Mouse (Mus musculus): ENCODE data around the gene Disp1. TPM values are rescaled to one million over a fixed set of nuclear protein-coding genes. Genes with fewer than 3 reads are reported as not detected.
A peak's percentile ranks its signal among the peaks of the same experiment; 100 is the strongest.

The Disp1 gene
- 10.8 and 11.4 TPM in 2 replicates for polyA plus RNA-seq (2016; fragmentation: Nextera tagmentation; extraction: Ambion mirVana)

DNA sequence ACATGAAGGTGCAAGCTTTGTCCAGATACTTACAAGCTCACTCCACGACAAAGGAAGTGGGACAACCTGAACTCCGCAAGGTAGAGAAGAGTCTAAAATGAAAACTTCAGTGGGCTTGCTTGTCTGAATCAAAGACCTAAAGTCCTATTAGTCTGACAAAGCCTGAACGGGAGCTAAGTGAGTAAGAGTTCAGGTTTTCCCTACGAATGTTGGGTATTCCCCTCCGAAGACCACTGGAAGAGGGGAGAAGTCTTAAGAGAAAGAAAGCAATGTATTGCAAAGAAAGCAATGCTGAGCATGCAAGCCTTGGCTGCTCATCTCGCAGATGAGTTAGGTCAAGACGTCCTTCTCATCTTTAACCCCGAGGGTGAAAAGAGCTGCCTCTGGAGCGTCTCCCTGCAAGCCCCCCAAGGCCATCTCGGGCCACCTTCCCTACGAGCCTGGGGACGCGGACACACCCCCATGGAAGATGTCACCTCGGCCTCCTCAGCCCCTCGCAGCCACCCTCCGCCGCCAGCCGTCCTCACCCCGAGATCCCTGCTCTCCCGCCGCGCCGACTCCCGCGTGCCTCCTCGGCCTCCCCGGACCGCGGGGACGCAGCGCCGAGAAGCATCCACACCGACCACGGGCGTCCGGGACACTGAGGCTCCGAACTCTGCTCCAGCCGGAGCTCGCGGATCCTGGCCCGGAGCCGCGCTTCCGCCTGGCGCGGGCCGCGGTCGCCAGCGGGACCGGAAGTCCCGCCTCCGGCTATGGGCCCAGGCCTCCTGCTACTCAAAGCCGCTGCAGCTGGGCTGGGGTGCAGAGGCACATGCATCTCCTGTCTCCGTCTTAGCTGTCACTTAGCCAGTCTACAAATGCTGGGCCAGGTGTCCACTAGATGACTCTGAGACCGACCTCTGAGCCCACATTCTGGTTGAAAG, at the start of gene Disp1:
Gene Disp1, minus strand, starts transcription at position 727 of the 923 bp plus-strand sequence.
- Histone ChIP-seq H3K27me3 (ENCODE audit: insufficient read depth, poor library complexity, severe bottlenecking) (no peaks in the 10 kb centered on the region), H3K4me1 (peaks cover 23% of the 10 kb centered on the region), H3K4me3 (peak within 1 kb of the TSS; percentile 95), H3K27ac (peak within 1 kb of the TSS; percentile 97), H3K9me3 (no peaks in the 10 kb centered on the region), H3K36me3 (0 out of 2 replicates have a peak, but pooled peaks cover 2% of the 10 kb centered on the region)
- DNase-seq (ENCODE audit: low spot score), result peak; percentile 89
- WGBS, result 4% methylated on average over 56 of the region's 56 CpGs

GRCm38 (mm10) chr1:183267666-183268065, 46.3 kb upstream of the Disp1 start:
- no peak for DNase-seq (ENCODE audit: low spot score)
- no peaks in the 10 kb centered on the region for H3K9me3 ChIP-seq
- no peaks in the 10 kb centered on the region for H3K27me3 ChIP-seq (ENCODE audit: insufficient read depth, poor library complexity, severe bottlenecking)
- no peaks in the 10 kb centered on the region for H3K36me3 ChIP-seq
- no peak overlapping the region for H3K27ac ChIP-seq
- peaks cover 16% of the 10 kb centered on the region for H3K4me1 ChIP-seq
- no peak overlapping the region for H3K4me3 ChIP-seq
- WGBS, result 71% methylated on average over 6 of the region's 6 CpGs

GRCm38 (mm10) chr1:183265921-183266467, 44.7 kb upstream of the Disp1 start:
- H3K27ac ChIP-seq, result peak overlapping the region; percentile 53
- WGBS, result 45% methylated on average over 14 of the region's 14 CpGs
- no peaks in the 10 kb centered on the region for H3K27me3 ChIP-seq (ENCODE audit: insufficient read depth, poor library complexity, severe bottlenecking)
- peak; percentile 81 for DNase-seq (ENCODE audit: low spot score)
- H3K4me1 ChIP-seq, result peaks cover 16% of the 10 kb centered on the region
- H3K9me3 ChIP-seq, result no peaks in the 10 kb centered on the region
- H3K4me3 ChIP-seq, result 0 out of 2 replicates have a peak overlapping the region, but pooled peaks have one; percentile 0
- H3K36me3 ChIP-seq, result no peaks in the 10 kb centered on the region

GRCm38 (mm10) chr1:183264145-183265008, 43.1 kb upstream of the Disp1 start:
- Histone ChIP-seq H3K4me3 (no peak overlapping the region), H3K4me1 (peaks cover 16% of the 10 kb centered on the region), H3K9me3 (no peaks in the 10 kb centered on the region), H3K36me3 (no peaks in the 10 kb centered on the region), H3K27ac (no peak overlapping the region), H3K27me3 (ENCODE audit: insufficient read depth, poor library complexity, severe bottlenecking) (no peaks in the 10 kb centered on the region)
- 60% methylated on average over 13 of the region's 13 CpGs for WGBS
- DNase-seq (ENCODE audit: low spot score), result no peak

GRCm38 (mm10) chr1:183252574-183252973, 31.3 kb upstream of the Disp1 start:
- Histone ChIP-seq H3K9me3 (no peaks in the 10 kb centered on the region), H3K4me3 (no peak overlapping the region), H3K27me3 (ENCODE audit: insufficient read depth, poor library complexity, severe bottlenecking) (no peaks in the 10 kb centered on the region), H3K36me3 (no peaks in the 10 kb centered on the region), H3K27ac (no peak overlapping the region), H3K4me1 (no peaks in the 10 kb centered on the region)
- 63% methylated on average over 10 of the region's 10 CpGs for WGBS
- no peak for DNase-seq (ENCODE audit: low spot score)

GRCm38 (mm10) chr1:183251818-183252217, 30.5 kb upstream of the Disp1 start:
- H3K27me3 ChIP-seq (ENCODE audit: insufficient read depth, poor library complexity, severe bottlenecking), result no peaks in the 10 kb centered on the region
- no peak for DNase-seq (ENCODE audit: low spot score)
- H3K9me3 ChIP-seq, result no peaks in the 10 kb centered on the region
- H3K4me1 ChIP-seq, result no peaks in the 10 kb centered on the region
- H3K36me3 ChIP-seq, result no peaks in the 10 kb centered on the region
- H3K27ac ChIP-seq, result no peak overlapping the region
- WGBS, result 62% methylated on average over 2 of the region's 2 CpGs
- H3K4me3 ChIP-seq, result no peak overlapping the region

GRCm38 (mm10) chr1:183250612-183251011, 29.3 kb upstream of the Disp1 start:
- H3K4me3 ChIP-seq, result no peak overlapping the region
- H3K9me3 ChIP-seq, result no peaks in the 10 kb centered on the region
- WGBS, result 70% methylated on average over 4 of the region's 4 CpGs
- no peaks in the 10 kb centered on the region for H3K27me3 ChIP-seq (ENCODE audit: insufficient read depth, poor library complexity, severe bottlenecking)
- DNase-seq (ENCODE audit: low spot score), result no peak
- H3K36me3 ChIP-seq, result no peaks in the 10 kb centered on the region
- H3K4me1 ChIP-seq, result no peaks in the 10 kb centered on the region
- no peak overlapping the region for H3K27ac ChIP-seq

- Histone ChIP-seq H3K27me3 (ENCODE audit: insufficient read depth, poor library complexity, severe bottlenecking) (no peaks in the 10 kb centered on the region), H3K27ac (no peak overlapping the region), H3K4me3 (no peak overlapping the region), H3K9me3 (no peaks in the 10 kb centered on the region), H3K36me3 (no peaks in the 10 kb centered on the region), H3K4me1 (no peaks in the 10 kb centered on the region)
- 12% methylated on average over 1 of the region's 1 CpGs for WGBS
- DNase-seq (ENCODE audit: low spot score), result no peak
Measured at GRCm38 (mm10) chr1:183248144-183248543, 26.8 kb upstream of the Disp1 start.

GRCm38 (mm10) chr1:183243293-183243692, 22.0 kb upstream of the Disp1 start:
- no peak overlapping the region for H3K4me3 ChIP-seq
- 0 out of 2 replicates have a peak, but pooled peaks cover 3% of the 10 kb centered on the region for H3K27me3 ChIP-seq (ENCODE audit: insufficient read depth, poor library complexity, severe bottlenecking)
- no peaks in the 10 kb centered on the region for H3K4me1 ChIP-seq
- no peak overlapping the region for H3K27ac ChIP-seq
- no peaks in the 10 kb centered on the region for H3K36me3 ChIP-seq
- DNase-seq (ENCODE audit: low spot score), result no peak
- 71% methylated on average over 7 of the region's 7 CpGs for WGBS
- no peaks in the 10 kb centered on the region for H3K9me3 ChIP-seq

- no peaks in the 10 kb centered on the region for H3K4me1 ChIP-seq
- H3K27ac ChIP-seq, result no peak overlapping the region
- H3K9me3 ChIP-seq, result no peaks in the 10 kb centered on the region
- H3K4me3 ChIP-seq, result no peak overlapping the region
- H3K36me3 ChIP-seq, result no peaks in the 10 kb centered on the region
- no peak for DNase-seq (ENCODE audit: low spot score)
- 0 out of 2 replicates have a peak, but pooled peaks cover 3% of the 10 kb centered on the region for H3K27me3 ChIP-seq (ENCODE audit: insufficient read depth, poor library complexity, severe bottlenecking)
- 21% methylated on average over 2 of the region's 2 CpGs for WGBS
Measured at GRCm38 (mm10) chr1:183237901-183238300, 16.6 kb upstream of the Disp1 start.

DNA sequence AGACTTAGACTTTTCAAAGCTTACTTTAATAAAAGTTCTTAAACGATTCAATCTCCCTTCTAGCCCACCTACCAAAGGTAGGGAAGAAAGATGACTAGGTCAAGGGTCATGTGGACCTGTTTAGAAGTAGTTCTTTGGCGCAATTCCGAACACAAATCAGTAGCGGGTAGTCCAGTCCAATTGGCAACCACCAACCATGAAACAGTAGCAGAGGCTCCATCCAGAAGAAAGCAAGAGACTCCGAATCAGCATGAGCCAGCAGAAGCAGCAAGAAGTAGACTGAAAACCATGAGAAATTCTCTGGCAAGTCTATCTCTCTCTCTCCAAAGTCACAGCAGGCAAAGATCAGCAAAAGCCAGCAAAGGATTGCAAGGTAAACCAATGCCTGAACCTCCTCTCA, 15.1 kb upstream of the Disp1 start:
- no peaks in the 10 kb centered on the region for H3K4me1 ChIP-seq
- WGBS, result 88% methylated on average over 5 of the region's 5 CpGs
- no peaks in the 10 kb centered on the region for H3K36me3 ChIP-seq

DNA sequence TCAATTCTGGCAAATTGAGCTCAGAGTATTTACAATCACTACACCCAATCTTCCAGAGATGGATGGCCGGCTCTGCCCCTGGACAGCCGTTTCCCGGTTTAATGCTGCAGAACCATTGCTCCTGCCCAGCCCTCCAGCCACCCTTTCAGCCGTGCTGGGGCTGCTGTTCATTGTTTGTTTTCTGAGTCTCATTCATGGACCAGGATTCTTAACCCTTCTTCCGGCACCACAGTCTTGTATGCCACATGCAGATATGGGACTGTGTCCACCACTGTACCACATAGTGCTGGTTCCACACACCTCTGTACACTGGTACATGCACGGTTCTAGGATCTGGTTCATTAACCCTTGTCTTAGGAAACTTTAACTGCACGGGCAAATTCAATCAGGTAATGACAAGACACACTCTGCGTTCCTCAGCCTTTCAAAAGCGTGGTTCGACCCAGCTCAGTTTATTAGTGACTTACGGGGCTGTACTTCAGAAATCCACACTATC, 12.4 kb upstream of the Disp1 start:
- Histone ChIP-seq H3K36me3 (no peaks in the 10 kb centered on the region), H3K9me3 (no peaks in the 10 kb centered on the region), H3K4me1 (no peaks in the 10 kb centered on the region), H3K4me3 (no peak overlapping the region), H3K27ac (no peak overlapping the region), H3K27me3 (ENCODE audit: insufficient read depth, poor library complexity, severe bottlenecking) (no peaks in the 10 kb centered on the region)
- WGBS, result 81% methylated on average over 11 of the region's 11 CpGs
- no peak for DNase-seq (ENCODE audit: low spot score)

More for the DNA sequence above, 15.1 kb upstream of the Disp1 start:
- Histone ChIP-seq H3K27me3 (ENCODE audit: insufficient read depth, poor library complexity, severe bottlenecking) (0 out of 2 replicates have a peak, but pooled peaks cover 3% of the 10 kb centered on the region), H3K27ac (no peak overlapping the region), H3K9me3 (no peaks in the 10 kb centered on the region), H3K4me3 (no peak overlapping the region)
- no peak for DNase-seq (ENCODE audit: low spot score)
